Mouse (Mus musculus): Measurements from ENCODE around the gene Nt5c2.

DNA sequence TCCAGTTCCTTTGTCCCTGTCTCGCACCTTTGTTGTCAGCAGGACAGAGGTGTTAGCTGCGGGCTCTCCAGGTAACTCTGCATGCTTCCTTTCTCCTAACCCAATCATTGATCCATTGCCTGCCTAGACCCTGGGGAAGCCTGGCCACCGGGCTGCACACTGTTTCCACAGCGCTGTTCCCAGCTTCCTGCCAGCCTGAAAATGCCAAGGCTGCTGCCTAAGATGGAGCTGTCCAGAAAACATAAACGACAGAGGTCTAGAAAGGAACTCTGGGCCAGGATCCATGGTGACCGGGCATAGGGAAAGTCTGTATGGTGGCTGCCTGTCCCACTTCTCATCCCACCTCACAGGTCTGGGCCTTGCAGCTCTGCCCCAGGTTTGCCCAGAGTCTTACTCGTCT, 143.3 kb downstream of the Nt5c2 start:
- TF ChIP-seq POLR2A (IDR thresholded peaks at IDR 0.05; ENCODE audit: borderline replicate concordance, extremely low read depth, low read depth, low read length) (no peak), CTCF (IDR thresholded peaks at IDR 0.05; ENCODE audit: insufficient read depth, low read length) (no peak)

Data from lung, adult 2 months (tissue).